Mouse (Mus musculus): ENCODE measurements around the gene Acadm. TPM values are rescaled to one million over a fixed set of nuclear protein-coding genes. Genes with fewer than 3 reads are reported as not detected.

The Acadm gene
- polyA plus RNA-seq, 1 experiment from 2014 or later = 160 TPM

- peak overlapping the region; percentile 98 for H3K4me3 ChIP-seq (ENCODE audit: low read depth, low read length)
- ATAC-seq (replicated peaks; ENCODE audit: insufficient number of reproducible peaks, low FRiP score, low TSS enrichment) = no peak
- peak overlapping the region; percentile 100 for H3K9ac ChIP-seq (ENCODE audit: low read depth, low read length)
- H3K4me1 ChIP-seq (ENCODE audit: control insufficient read depth, insufficient read depth, low read length) = peaks cover 36% of the 10 kb centered on the region
- peak overlapping the region; percentile 93 for H3K27ac ChIP-seq (ENCODE audit: low read depth, low read length)
- WGBS (ENCODE audit: insufficient replicate concordance) = under 1% methylated on average over 12 of the region's 12 CpGs
- H3K9me3 ChIP-seq (replicated peaks; ENCODE audit: control insufficient read depth, low read length) = no peaks in the 10 kb centered on the region
- H3K4me2 ChIP-seq = peak overlapping the region; percentile 90
- no peaks in the 10 kb centered on the region for H3K27me3 ChIP-seq (ENCODE audit: control insufficient read depth, insufficient read depth, low read length)
- peaks cover 37% of the 10 kb centered on the region for H3K36me3 ChIP-seq (ENCODE audit: control insufficient read depth, insufficient read depth, low read length)
Measured at GRCm38 (mm10) chr3:153911882-153912440, 32.5 kb downstream of the Acadm start.

GRCm38 (mm10) chr3:153911197-153911881 lies 33.1 kb downstream of the Acadm start:
- Histone ChIP-seq H3K9me3 (replicated peaks; ENCODE audit: control insufficient read depth, low read length) (no peaks in the 10 kb centered on the region), H3K27me3 (ENCODE audit: control insufficient read depth, insufficient read depth, low read length) (no peaks in the 10 kb centered on the region), H3K9ac (ENCODE audit: low read depth, low read length) (peak overlapping the region; percentile 100), H3K36me3 (ENCODE audit: control insufficient read depth, insufficient read depth, low read length) (peaks cover 44% of the 10 kb centered on the region), H3K4me1 (ENCODE audit: control insufficient read depth, insufficient read depth, low read length) (peaks cover 36% of the 10 kb centered on the region), H3K27ac (ENCODE audit: low read depth, low read length) (peak overlapping the region; percentile 93), H3K4me2 (peak overlapping the region; percentile 90), H3K4me3 (ENCODE audit: low read depth, low read length) (peak overlapping the region; percentile 98)
- 40% methylated on average over 8 of the region's 8 CpGs for WGBS (ENCODE audit: insufficient replicate concordance)
- no peak for ATAC-seq (replicated peaks; ENCODE audit: insufficient number of reproducible peaks, low FRiP score, low TSS enrichment)

GRCm38 (mm10) chr3:153910489-153910888 lies 33.9 kb downstream of the Acadm start:
- H3K4me3 ChIP-seq (ENCODE audit: low read depth, low read length) = peak overlapping the region; percentile 98
- no peak for ATAC-seq (replicated peaks; ENCODE audit: insufficient number of reproducible peaks, low FRiP score, low TSS enrichment)
- peak overlapping the region; percentile 90 for H3K4me2 ChIP-seq
- H3K9me3 ChIP-seq (replicated peaks; ENCODE audit: control insufficient read depth, low read length) = no peaks in the 10 kb centered on the region
- peaks cover 52% of the 10 kb centered on the region for H3K36me3 ChIP-seq (ENCODE audit: control insufficient read depth, insufficient read depth, low read length)
- no peaks in the 10 kb centered on the region for H3K27me3 ChIP-seq (ENCODE audit: control insufficient read depth, insufficient read depth, low read length)
- peaks cover 36% of the 10 kb centered on the region for H3K4me1 ChIP-seq (ENCODE audit: control insufficient read depth, insufficient read depth, low read length)
- 64% methylated on average over 7 of the region's 7 CpGs for WGBS (ENCODE audit: insufficient replicate concordance)
- H3K27ac ChIP-seq (ENCODE audit: low read depth, low read length) = no peak overlapping the region
- peak overlapping the region; percentile 100 for H3K9ac ChIP-seq (ENCODE audit: low read depth, low read length)

GRCm38 (mm10) chr3:153908919-153909318 lies 35.5 kb downstream of the Acadm start:
- WGBS (ENCODE audit: insufficient replicate concordance) = 80% methylated on average over 5 of the region's 5 CpGs
- Histone ChIP-seq H3K4me1 (ENCODE audit: control insufficient read depth, insufficient read depth, low read length) (peaks cover 36% of the 10 kb centered on the region), H3K9me3 (replicated peaks; ENCODE audit: control insufficient read depth, low read length) (no peaks in the 10 kb centered on the region), H3K4me3 (ENCODE audit: low read depth, low read length) (peak overlapping the region; percentile 12; the same call in 1 of the 2 replicates), H3K4me2 (peak overlapping the region; percentile 90), H3K36me3 (ENCODE audit: control insufficient read depth, insufficient read depth, low read length) (peaks cover 56% of the 10 kb centered on the region), H3K27ac (ENCODE audit: low read depth, low read length) (no peak overlapping the region), H3K9ac (ENCODE audit: low read depth, low read length) (peak overlapping the region; percentile 100; the same call in 1 of the 2 replicates), H3K27me3 (ENCODE audit: control insufficient read depth, insufficient read depth, low read length) (no peaks in the 10 kb centered on the region)
- no peak for ATAC-seq (replicated peaks; ENCODE audit: insufficient number of reproducible peaks, low FRiP score, low TSS enrichment)

GRCm38 (mm10) chr3:153906136-153906871 lies 38.1 kb downstream of the Acadm start, which contains the start of gene Msh4:
TSS of gene Msh4 (minus strand) at chr3:153906138.
- Histone ChIP-seq H3K36me3 (ENCODE audit: control insufficient read depth, insufficient read depth, low read length) (peaks cover 61% of the 10 kb centered on the region), H3K4me2 (no peak within 1 kb of the TSS), H3K4me3 (ENCODE audit: low read depth, low read length) (no peak within 1 kb of the TSS), H3K27ac (ENCODE audit: low read depth, low read length) (no peak within 1 kb of the TSS), H3K9ac (ENCODE audit: low read depth, low read length) (no peak within 1 kb of the TSS), H3K9me3 (replicated peaks; ENCODE audit: control insufficient read depth, low read length) (no peaks in the 10 kb centered on the region), H3K4me1 (ENCODE audit: control insufficient read depth, insufficient read depth, low read length) (peaks cover 37% of the 10 kb centered on the region), H3K27me3 (ENCODE audit: control insufficient read depth, insufficient read depth, low read length) (no peaks in the 10 kb centered on the region)
- WGBS (ENCODE audit: insufficient replicate concordance) = 82% methylated on average over 9 of the region's 9 CpGs
- ATAC-seq (replicated peaks; ENCODE audit: insufficient number of reproducible peaks, low FRiP score, low TSS enrichment) = peak; percentile 43; the same call in 1 of the 2 replicates

- no peak overlapping the region for H3K4me3 ChIP-seq (ENCODE audit: low read depth, low read length)
- no peak overlapping the region for H3K27ac ChIP-seq (ENCODE audit: low read depth, low read length)
- no peak overlapping the region for H3K9ac ChIP-seq (ENCODE audit: low read depth, low read length)
- H3K36me3 ChIP-seq (ENCODE audit: control insufficient read depth, insufficient read depth, low read length) = peaks cover 54% of the 10 kb centered on the region
- WGBS (ENCODE audit: insufficient replicate concordance) = 79% methylated on average over 49 of the region's 49 CpGs
- H3K4me1 ChIP-seq (ENCODE audit: control insufficient read depth, insufficient read depth, low read length) = peaks cover 29% of the 10 kb centered on the region
- no peaks in the 10 kb centered on the region for H3K27me3 ChIP-seq (ENCODE audit: control insufficient read depth, insufficient read depth, low read length)
- peak; percentile 48; the same call in 1 of the 2 replicates for ATAC-seq (replicated peaks; ENCODE audit: insufficient number of reproducible peaks, low FRiP score, low TSS enrichment)
- H3K4me2 ChIP-seq = no peak overlapping the region
- H3K9me3 ChIP-seq (replicated peaks; ENCODE audit: control insufficient read depth, low read length) = no peaks in the 10 kb centered on the region
Measured at GRCm38 (mm10) chr3:153905251-153906135, 38.9 kb downstream of the Acadm start.

- Histone ChIP-seq H3K9me3 (replicated peaks; ENCODE audit: control insufficient read depth, low read length) (no peaks in the 10 kb centered on the region), H3K36me3 (ENCODE audit: control insufficient read depth, insufficient read depth, low read length) (peaks cover 46% of the 10 kb centered on the region), H3K27ac (ENCODE audit: low read depth, low read length) (no peak overlapping the region), H3K4me3 (ENCODE audit: low read depth, low read length) (no peak overlapping the region), H3K4me1 (ENCODE audit: control insufficient read depth, insufficient read depth, low read length) (peaks cover 21% of the 10 kb centered on the region), H3K4me2 (no peak overlapping the region), H3K27me3 (ENCODE audit: control insufficient read depth, insufficient read depth, low read length) (no peaks in the 10 kb centered on the region), H3K9ac (ENCODE audit: low read depth, low read length) (no peak overlapping the region)
- no peak for ATAC-seq (replicated peaks; ENCODE audit: insufficient number of reproducible peaks, low FRiP score, low TSS enrichment)
- WGBS (ENCODE audit: insufficient replicate concordance) = 66% methylated on average over 6 of the region's 6 CpGs
Measured at GRCm38 (mm10) chr3:153904586-153904985, 39.8 kb downstream of the Acadm start.

GRCm38 (mm10) chr3:153902595-153902994 lies 41.8 kb downstream of the Acadm start:
- no peak overlapping the region for H3K9ac ChIP-seq (ENCODE audit: low read depth, low read length)
- H3K36me3 ChIP-seq (ENCODE audit: control insufficient read depth, insufficient read depth, low read length) = peaks cover 29% of the 10 kb centered on the region
- no peak overlapping the region; the same call in 1 of the 2 replicates for H3K27ac ChIP-seq (ENCODE audit: low read depth, low read length)
- ATAC-seq (replicated peaks; ENCODE audit: insufficient number of reproducible peaks, low FRiP score, low TSS enrichment) = no peak
- no peak overlapping the region for H3K4me3 ChIP-seq (ENCODE audit: low read depth, low read length)
- WGBS (ENCODE audit: insufficient replicate concordance) = 53% methylated on average over 3 of the region's 3 CpGs
- H3K27me3 ChIP-seq (ENCODE audit: control insufficient read depth, insufficient read depth, low read length) = no peaks in the 10 kb centered on the region
- H3K4me1 ChIP-seq (ENCODE audit: control insufficient read depth, insufficient read depth, low read length) = 0 out of 2 replicates have a peak, but pooled peaks cover 3% of the 10 kb centered on the region
- H3K9me3 ChIP-seq (replicated peaks; ENCODE audit: control insufficient read depth, low read length) = no peaks in the 10 kb centered on the region
- no peak overlapping the region for H3K4me2 ChIP-seq
